Mouse (Mus musculus) ES-Bruce4 (cell line): ENCODE results near the gene Phkg1. TPM values are rescaled to one million over a fixed set of nuclear protein-coding genes. Genes with fewer than 3 reads are reported as not detected.
A peak's percentile ranks its signal among the peaks of the same experiment; 100 is the strongest.
"Not testable (repeated sequence)": the region's sequence is repeated elsewhere in the genome, so short reads cannot be mapped to it uniquely, and the experiment has no call there.

ENCODE experiments used
- H3K27ac ChIP-seq: 2 replicates; pipeline ENCODE4 v1.5.1; 2012; ENCODE audit warnings: low read length, inconsistent platforms; ENCODE audit not compliant: insufficient read depth
- H3K27me3 ChIP-seq: 2 replicates; pipeline ENCODE4 v1.6.1; 2012; ENCODE audit warnings: mild to moderate bottlenecking, low read length, inconsistent platforms; ENCODE audit not compliant: control insufficient read depth, poor library complexity, insufficient read depth, severe bottlenecking
- H3K36me3 ChIP-seq: 2 replicates; pipeline ENCODE4 v1.6.1; 2012; ENCODE audit warnings: inconsistent platforms, mild to moderate bottlenecking, low read length, moderate library complexity; ENCODE audit not compliant: control insufficient read depth, poor library complexity, insufficient read depth, severe bottlenecking
- H3K4me1 ChIP-seq: one replicate; pipeline ENCODE4 v1.8.1; 2011; ENCODE audit warnings: low read length; ENCODE audit not compliant: control insufficient read depth, insufficient read depth
- H3K4me3 ChIP-seq: 2 replicates; pipeline ENCODE4 v1.5.1; 2011; ENCODE audit warnings: low read depth, mild to moderate bottlenecking, low read length
- H3K9ac ChIP-seq: 2 replicates; pipeline ENCODE4 v1.6.1; 2012; ENCODE audit warnings: low read depth, mild to moderate bottlenecking, inconsistent platforms; ENCODE audit not compliant: poor library complexity, severe bottlenecking
- H3K9me3 ChIP-seq: replicated peaks from 2 replicates; pipeline ENCODE4 v1.6.1; 2012; ENCODE audit warnings: mild to moderate bottlenecking, low read length, inconsistent platforms; ENCODE audit not compliant: control insufficient read depth, poor library complexity, insufficient read depth, severe bottlenecking
- CTCF ChIP-seq: IDR thresholded peaks from one replicate; pipeline ENCODE4 v1.8.1; 2011; ENCODE audit warnings: low read depth, low read length
- EP300 ChIP-seq: IDR thresholded peaks from 2 replicates; pipeline ENCODE4 v1.6.1; 2011; ENCODE audit warnings: low read depth, low read length; ENCODE audit not compliant: insufficient read depth
- POLR2A ChIP-seq: IDR thresholded peaks from one replicate; pipeline ENCODE4 v1.8.1; 2011; ENCODE audit warnings: low read length; ENCODE audit not compliant: insufficient read depth
- polyA plus RNA-seq: library from polyadenylated mRNA; stranded (reverse); fragments of >200 nt; gene quantifications from 2 replicates; pipeline ENCODE4 v1.2.4, GENCODE M21; 2011; ENCODE audit warnings: low read depth; ENCODE audit not compliant: missing spikeins, insufficient read depth, insufficient read length

Gene Phkg1
- polyA plus RNA-seq, 1 experiment = 6.1 TPM

DNA sequence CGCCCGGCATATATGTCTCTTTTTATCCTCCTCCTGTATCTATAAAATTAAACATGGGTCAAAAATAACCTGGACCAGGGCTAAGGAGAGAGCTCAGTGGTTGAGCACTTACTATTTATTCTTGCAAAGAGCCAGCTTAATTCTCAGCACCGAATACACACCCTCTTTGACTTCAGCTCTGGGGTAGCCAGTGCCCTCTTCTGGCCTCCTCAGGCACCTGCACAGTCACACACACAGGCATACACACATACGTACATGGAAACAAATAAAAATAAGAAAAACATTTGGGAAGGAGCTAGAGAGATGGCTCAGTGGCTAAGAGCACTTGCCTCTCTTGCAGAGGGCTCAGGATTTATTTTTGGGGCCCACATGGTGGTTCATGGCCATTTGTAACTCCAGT is 23.6 kb upstream of the Phkg1 start:
- Histone ChIP-seq H3K27ac (no peak overlapping the region), H3K4me3 (no peak overlapping the region), H3K27me3 (no peaks in the 10 kb centered on the region), H3K9ac (no peak overlapping the region), H3K4me1 (no peaks in the 10 kb centered on the region), H3K9me3 (no peaks in the 10 kb centered on the region), H3K36me3 (no peaks in the 10 kb centered on the region)
- peak; percentile 44 for TF ChIP-seq CTCF
- TF ChIP-seq EP300 = no peak
- TF ChIP-seq POLR2A = no peak

DNA sequence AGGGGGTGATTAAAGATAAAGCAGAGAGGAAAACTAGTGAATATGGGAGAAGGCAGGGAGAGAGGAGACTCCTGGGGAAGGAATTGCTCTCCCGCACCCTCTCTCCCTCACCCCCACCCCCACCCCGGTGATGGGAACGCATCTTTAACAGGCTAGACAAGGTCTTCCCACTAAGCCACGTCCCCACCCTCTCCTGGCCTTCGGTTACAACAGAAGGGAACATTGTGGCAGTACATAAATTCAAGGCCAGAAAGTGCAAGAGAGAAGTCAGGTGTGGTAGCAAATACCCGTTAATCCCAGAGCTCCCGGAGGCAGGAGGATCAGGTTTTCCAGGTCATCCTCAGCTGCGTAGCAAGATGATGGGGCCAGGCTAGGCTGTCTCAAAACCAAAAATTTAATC is 21.0 kb upstream of the Phkg1 start:
- Histone ChIP-seq H3K4me3 (no peak overlapping the region), H3K4me1 (peaks cover 2% of the 10 kb centered on the region), H3K27me3 (no peaks in the 10 kb centered on the region), H3K9me3 (no peaks in the 10 kb centered on the region), H3K9ac (peak overlapping the region; percentile 49), H3K36me3 (no peaks in the 10 kb centered on the region), H3K27ac (peak overlapping the region; percentile 86)
- TF ChIP-seq CTCF (no peak), EP300 (peak; percentile 57; the same call in 1 of the 2 replicates), POLR2A (peak; percentile 4)

DNA sequence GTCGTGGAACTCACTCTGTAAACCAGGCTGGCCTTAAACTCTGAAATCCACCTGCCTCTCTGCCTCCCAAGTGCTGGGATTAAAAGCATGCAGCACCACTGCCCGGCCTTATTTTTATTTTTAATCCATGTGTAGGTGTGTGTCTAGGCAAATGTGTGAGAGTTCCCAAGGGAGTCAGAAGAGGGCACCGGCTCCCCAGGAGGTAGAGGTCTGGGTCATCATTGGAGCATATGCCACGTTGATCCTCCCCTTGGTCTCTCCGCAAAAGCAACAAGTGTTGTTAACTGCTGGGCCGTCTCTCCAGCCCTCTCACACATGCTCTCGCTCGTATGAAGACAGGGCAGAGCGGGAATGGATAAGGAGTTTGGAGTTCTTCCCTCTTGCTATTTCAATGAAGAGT is 20.4 kb upstream of the Phkg1 start:
- H3K4me3 ChIP-seq = peak overlapping the region; percentile 38
- peak overlapping the region; percentile 49 for H3K9ac ChIP-seq
- TF ChIP-seq EP300 (no peak), POLR2A (peak; percentile 9)
- no peaks in the 10 kb centered on the region for H3K36me3 ChIP-seq
- peaks cover 2% of the 10 kb centered on the region for H3K4me1 ChIP-seq
- no peaks in the 10 kb centered on the region for H3K27me3 ChIP-seq
- H3K27ac ChIP-seq = peak overlapping the region; percentile 86
- no peaks in the 10 kb centered on the region for H3K9me3 ChIP-seq

DNA sequence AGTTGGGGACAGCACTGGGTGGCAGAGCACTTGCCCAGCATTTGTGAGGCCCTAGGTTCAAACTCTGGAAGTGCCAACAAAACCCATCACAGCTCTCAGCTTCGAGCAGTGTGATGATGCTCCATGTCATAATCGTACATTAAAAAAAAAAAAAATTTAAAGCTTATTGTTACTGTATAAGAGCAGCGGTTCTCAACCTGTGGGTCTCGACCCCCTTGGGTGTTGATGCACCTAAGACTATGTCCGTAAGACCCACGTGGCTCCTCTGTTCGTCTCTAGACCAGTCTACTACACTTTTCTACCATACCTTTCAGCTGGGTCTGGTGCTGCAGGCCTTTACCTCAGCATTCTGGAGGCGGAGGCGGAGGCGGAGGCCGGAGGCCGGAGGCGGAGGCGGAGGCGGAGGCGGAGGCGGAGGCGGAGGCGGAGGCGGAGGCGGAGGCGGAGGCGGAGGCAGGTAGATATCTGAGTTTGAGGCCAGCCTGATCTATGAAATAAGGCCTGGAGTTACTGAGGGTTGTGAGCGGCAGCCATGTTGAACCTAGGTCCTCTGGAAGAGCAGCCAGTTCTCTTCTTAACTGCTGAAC is 19.8 kb upstream of the Phkg1 start:
- Histone ChIP-seq H3K36me3 (no peaks in the 10 kb centered on the region), H3K4me1 (peaks cover 2% of the 10 kb centered on the region), H3K27me3 (no peaks in the 10 kb centered on the region), H3K27ac (peak overlapping the region; percentile 90), H3K9ac (peak overlapping the region; percentile 60), H3K9me3 (no peaks in the 10 kb centered on the region), H3K4me3 (peak overlapping the region; percentile 66)
- TF ChIP-seq POLR2A (peak; percentile 88), CTCF (no peak)

DNA sequence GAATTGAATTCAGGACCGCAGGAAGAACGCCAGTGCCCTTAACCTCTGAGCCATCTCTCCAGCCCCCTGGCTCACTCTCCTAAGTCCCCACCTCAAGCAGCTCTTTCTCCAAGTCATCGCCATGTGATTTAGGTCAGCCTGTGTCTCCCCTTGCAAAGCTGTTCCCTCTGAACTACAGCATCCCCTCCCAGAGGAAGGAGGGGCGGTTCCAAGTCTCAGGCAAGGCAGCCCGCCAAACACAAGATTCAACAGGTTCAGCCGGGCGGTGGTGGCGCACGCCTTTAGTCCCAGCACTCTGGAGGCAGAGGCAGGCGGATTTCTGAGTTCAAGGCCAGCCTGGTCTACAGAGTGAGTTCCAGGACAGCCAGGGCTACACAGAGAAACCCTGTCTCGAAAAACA is 17.1 kb upstream of the Phkg1 start:
- not testable (repeated sequence) for H3K9me3 ChIP-seq, H3K27me3 ChIP-seq, H3K36me3 ChIP-seq, H3K4me1 ChIP-seq
- Histone ChIP-seq H3K4me3 (peak overlapping the region; percentile 19), H3K27ac (peak overlapping the region; percentile 77), H3K9ac (peak overlapping the region; percentile 84)
- peak; percentile 8 for TF ChIP-seq POLR2A

DNA sequence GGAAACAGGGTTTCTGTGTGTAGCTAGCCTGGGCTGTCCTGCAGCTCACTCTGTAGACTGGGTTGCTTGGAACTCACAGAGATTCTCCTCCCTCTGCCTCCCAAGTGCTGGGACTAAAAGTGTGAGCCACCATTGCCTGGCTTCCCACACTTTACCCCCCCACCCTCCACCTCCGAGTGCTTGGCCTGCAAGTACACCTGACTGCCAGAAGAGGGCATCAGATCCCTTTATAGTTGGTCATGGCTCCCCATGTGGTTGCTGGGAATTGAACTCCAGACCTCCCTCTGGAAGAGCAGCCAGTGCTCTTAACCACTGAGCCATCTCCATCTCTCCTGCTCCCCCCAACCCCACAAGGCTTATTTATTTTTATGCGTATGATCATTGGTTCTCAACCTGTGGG is 15.7 kb upstream of the Phkg1 start:
- H3K9ac ChIP-seq = no peak overlapping the region
- peak overlapping the region; percentile 77; the same call in 1 of the 2 replicates for H3K27ac ChIP-seq
- H3K27me3 ChIP-seq = no peaks in the 10 kb centered on the region
- TF ChIP-seq POLR2A (no peak), CTCF (peak; percentile 85), EP300 (0 out of 2 replicates have a peak, but pooled peaks have one; percentile 46)
- no peak overlapping the region for H3K4me3 ChIP-seq
- H3K4me1 ChIP-seq = peaks cover 2% of the 10 kb centered on the region
- no peaks in the 10 kb centered on the region for H3K9me3 ChIP-seq
- H3K36me3 ChIP-seq = no peaks in the 10 kb centered on the region
